Mouse (Mus musculus) liver, adult 10 weeks (tissue): Measurements from ENCODE around the gene Cyp4x1. TPM values are rescaled to one million over a fixed set of nuclear protein-coding genes. Genes with fewer than 3 reads are reported as not detected.

Experiments used
- polyA plus RNA-seq: library from polyadenylated mRNA; stranded (reverse); fragments of 350-450 nt; fragmentation: Illumina TruSeq; extraction: RNeasy Lipid Tissue Mini Kit (QIAGEN cat#74804); gene quantifications from one replicate; pipeline ENCODE4 v1.2.3, GENCODE M21; 2014; ENCODE audit warnings: low read depth, low replicate concordance

The Cyp4x1 gene
- polyA plus RNA-seq, result not detected

DNA sequence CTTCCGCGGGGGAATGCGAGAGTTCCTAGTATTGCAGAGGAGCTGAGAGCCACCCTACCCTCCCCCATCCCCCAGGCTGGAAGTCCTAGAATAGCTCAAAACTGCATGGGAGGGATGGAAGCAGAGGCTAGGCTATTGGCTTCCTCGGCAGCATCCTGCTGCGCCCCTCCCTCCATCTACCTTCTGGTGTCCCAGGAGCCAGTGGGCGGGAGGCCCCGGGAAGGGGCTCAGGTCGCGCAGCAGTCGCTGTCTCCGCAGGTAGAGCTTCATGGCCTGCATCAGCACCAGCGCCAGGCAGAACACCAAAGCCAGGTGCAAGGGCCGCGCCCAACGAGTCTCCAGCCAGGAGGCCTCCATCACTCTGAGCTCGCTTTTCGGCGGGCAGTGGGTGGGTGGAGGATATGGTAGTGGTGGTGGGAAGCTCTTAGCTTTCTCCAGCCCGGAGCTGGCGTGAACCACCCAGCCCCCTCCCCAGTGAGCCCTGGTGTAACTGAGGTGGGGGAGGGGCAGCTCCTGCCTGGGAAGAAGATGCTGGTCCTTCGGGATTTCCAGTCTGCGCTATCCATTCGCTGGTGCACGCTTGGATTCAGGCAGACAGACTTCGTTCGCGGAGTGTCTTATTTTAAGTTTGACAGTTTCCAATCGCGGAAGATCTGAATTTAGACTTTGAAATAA lies at the start of gene Cyp4x1:
Gene Cyp4x1, minus strand, starts transcription at position 661 of the 675 bp plus-strand sequence.

DNA sequence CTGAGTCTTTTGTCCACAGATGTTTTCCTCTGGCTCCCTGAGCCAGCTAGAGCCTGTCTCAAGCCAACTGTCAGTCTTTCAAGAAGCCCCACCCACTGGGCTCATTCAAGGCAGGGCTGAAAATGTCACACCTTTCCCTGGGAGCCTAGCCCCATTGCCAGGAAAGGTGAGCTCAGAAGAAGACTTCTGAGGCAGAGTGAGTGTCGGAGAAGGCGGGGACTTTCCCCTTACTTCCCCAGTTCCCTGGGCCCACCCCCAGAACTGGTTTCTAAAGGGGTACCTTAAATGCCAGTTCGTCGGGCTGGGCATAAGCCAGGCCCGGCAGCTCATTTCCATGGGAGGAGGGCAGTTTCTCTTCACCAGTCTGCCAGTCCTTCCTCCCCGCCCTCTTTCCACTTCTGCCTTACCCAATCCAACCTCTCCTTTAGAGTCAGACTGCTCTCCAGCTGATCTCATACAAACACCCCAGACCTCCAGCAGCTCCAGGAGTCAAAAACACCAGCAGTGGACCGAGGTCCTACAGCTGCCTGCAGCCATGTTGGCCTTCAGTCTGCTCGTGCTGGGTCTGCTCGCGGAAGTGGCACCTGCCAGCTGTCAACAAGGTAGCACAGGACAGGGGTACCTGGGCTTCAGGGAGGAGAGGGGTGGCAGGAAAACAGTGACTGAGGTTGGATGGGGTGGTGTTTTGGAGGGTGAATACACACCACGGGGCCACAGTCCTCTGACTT lies 45.3 kb downstream of the Cyp4x1 start, which contains the start of gene Pdzk1ip1:
Gene Pdzk1ip1, plus strand, starts transcription at position 98 of the 728 bp plus-strand sequence.

DNA sequence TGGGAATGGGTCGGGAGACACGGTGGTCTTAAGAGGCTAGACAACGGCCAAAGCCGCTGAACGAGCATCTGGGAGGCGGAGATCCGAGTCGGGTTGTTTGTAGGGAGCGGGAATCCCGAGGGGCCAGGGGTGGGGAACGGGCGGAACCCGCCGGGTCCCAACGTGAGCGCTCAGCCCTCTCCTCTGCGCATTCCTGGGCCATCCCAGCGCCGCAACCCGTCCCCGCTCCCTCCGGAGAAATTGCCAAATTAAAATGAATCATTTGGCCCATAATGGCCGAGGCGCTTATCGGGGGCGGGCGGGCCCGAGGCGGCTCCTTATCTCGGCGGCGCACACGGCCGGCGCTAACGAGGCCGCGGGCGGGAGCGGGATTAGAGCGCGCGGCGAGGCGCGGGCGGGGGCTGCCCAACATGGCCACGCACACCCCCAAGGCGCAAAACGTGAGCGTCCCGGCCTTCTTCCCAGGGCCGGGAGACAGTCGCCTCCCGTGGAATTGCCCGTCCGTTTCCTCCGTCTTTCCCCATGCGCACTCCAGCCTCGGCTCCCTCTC lies 77.6 kb downstream of the Cyp4x1 start, which contains the start of gene Tal1:
Gene Tal1, plus strand, starts transcription at position 56 of the 550 bp plus-strand sequence.

Other genes starting within 250 kb of the Cyp4x1 start
- gene Foxd2, start 225.4 kb downstream of the Cyp4x1 start, polyA plus RNA-seq, result not detected
- gene Foxe3, start 208.3 kb downstream of the Cyp4x1 start, polyA plus RNA-seq, result not detected
- 288 TPM for gene Cmpk1, start 147.0 kb downstream of the Cyp4x1 start, polyA plus RNA-seq
- gene Stil, start 134.1 kb downstream of the Cyp4x1 start, polyA plus RNA-seq, result 0.05 TPM
- 0.69 TPM for gene Tal1, start 77.9 kb downstream of the Cyp4x1 start, polyA plus RNA-seq
- gene Pdzk1ip1, start 45.6 kb downstream of the Cyp4x1 start, polyA plus RNA-seq, result 1.6 TPM
- gene Cyp4a29, start 107.8 kb upstream of the Cyp4x1 start, polyA plus RNA-seq, result not detected
- gene Cyp4a12a, start 164.8 kb upstream of the Cyp4x1 start, polyA plus RNA-seq, result 1.4 TPM